Mouse (Mus musculus) granulocyte monocyte progenitor cell, adult 5-6 weeks (primary cell): ENCODE results near the gene Apom. TPM values are rescaled to one million over a fixed set of nuclear protein-coding genes. Genes with fewer than 3 reads are reported as not detected.

Experiments used
- ATAC-seq: replicated peaks from 2 replicates; pipeline ENCODE4 v1.8.0; 2016; ENCODE audit warnings: mild to moderate bottlenecking, moderate TSS enrichment, inconsistent platforms; ENCODE audit not compliant: poor library complexity, severe bottlenecking
- total RNA-seq, 2 experiments: library from RNA; stranded (forward) in 1 of 2; stranded (reverse) in 1 of 2; fragments of 200-712, 200-1000 nt in 1 of 2; fragments of >200 nt in 1 of 2; fragmentation: Nextera tagmentation in 1 of 2; gene quantifications; 2 replicates each; pipeline ENCODE4 v1.2.3; 2014 to 2017

The Apom gene
- total RNA-seq, 2 experiments from 2014 or later, result not detected

GRCm38 (mm10) chr17:35161421-35161820, 29.6 kb upstream of the Apom start:
- ATAC-seq, result no peak

- no peak for ATAC-seq
These were observed 27.8 kb upstream of the Apom start for GRCm38 (mm10) chr17:35159638-35160037.

GRCm38 (mm10) chr17:35158850-35159593, 27.2 kb upstream of the Apom start:
- ATAC-seq, result no peak

- ATAC-seq, result no peak
These were observed 25.9 kb upstream of the Apom start for GRCm38 (mm10) chr17:35157661-35158175.

- ATAC-seq, result no peak
These were observed 25.4 kb upstream of the Apom start for GRCm38 (mm10) chr17:35157254-35157653.

GRCm38 (mm10) chr17:35156461-35157200, 24.8 kb upstream of the Apom start:
- no peak for ATAC-seq

- no peak for ATAC-seq
These were observed 23.6 kb upstream of the Apom start for GRCm38 (mm10) chr17:35155451-35155850.

GRCm38 (mm10) chr17:35154616-35155015, 22.8 kb upstream of the Apom start:
- ATAC-seq, result no peak

- ATAC-seq, result no peak
These were observed 22.1 kb upstream of the Apom start for GRCm38 (mm10) chr17:35153931-35154330.

GRCm38 (mm10) chr17:35153077-35153476, 21.2 kb upstream of the Apom start:
- no peak for ATAC-seq

- ATAC-seq, result no peak
These were observed 20.3 kb upstream of the Apom start for GRCm38 (mm10) chr17:35152121-35152520.

GRCm38 (mm10) chr17:35147922-35148639, 16.2 kb upstream of the Apom start:
- ATAC-seq, result no peak

- no peak for ATAC-seq
These were observed 15.5 kb upstream of the Apom start for GRCm38 (mm10) chr17:35147348-35147747.

GRCm38 (mm10) chr17:35146139-35146538, 14.3 kb upstream of the Apom start:
- ATAC-seq, result no peak

GRCm38 (mm10) chr17:35141971-35142370, 10.1 kb upstream of the Apom start:
- ATAC-seq, result no peak

- ATAC-seq, result no peak
These were observed 8.7 kb upstream of the Apom start for GRCm38 (mm10) chr17:35140490-35140996.

- ATAC-seq, result no peak
These were observed 7.4 kb upstream of the Apom start for GRCm38 (mm10) chr17:35139269-35139668.

GRCm38 (mm10) chr17:35135591-35136320, 3.9 kb upstream of the Apom start:
- ATAC-seq, result peak; percentile 74

- ATAC-seq, result peak; percentile 84
These were observed 3.1 kb upstream of the Apom start, which contains the start of gene Bag6 for GRCm38 (mm10) chr17:35134801-35135590. TSS of gene Bag6 (plus strand) at chr17:35135178.
